Mouse (Mus musculus): ENCODE data around the gene Fchsd2.

Gene Fchsd2

GRCm38 (mm10) chr7:101072123-101072740, 20.4 kb upstream of the Fchsd2 start:
- no peak for DNase-seq (ENCODE audit: extremely low read depth, low read depth)

GRCm38 (mm10) chr7:101074170-101074767, 18.4 kb upstream of the Fchsd2 start:
- DNase-seq (ENCODE audit: extremely low read depth, low read depth), result no peak

DNA sequence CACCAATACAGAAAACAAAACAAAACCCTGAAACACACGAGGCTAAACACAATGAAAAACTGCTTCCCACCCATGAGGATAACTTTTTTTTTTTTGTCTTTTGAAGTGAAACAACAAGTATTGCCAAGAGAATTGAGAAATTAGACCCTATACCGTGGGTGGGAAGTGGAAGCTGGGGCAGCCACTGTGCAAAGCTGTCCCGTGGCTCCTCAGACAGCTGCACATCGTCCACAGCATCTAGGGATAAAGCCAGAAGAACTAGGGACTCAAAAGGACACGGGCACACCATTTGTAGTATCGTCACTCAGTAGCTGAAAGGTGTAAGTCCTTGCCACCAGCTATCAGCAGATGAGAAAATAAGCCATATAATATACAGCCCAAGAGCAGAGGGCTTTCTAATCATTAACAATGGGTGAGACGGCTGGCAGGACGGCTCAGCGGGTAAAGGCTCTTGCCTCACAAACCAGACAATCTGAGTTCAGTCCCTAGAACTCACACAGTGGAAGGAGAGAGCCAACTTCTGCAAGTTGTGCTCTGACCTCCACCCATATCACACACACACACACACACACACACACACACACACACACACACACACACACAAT, 9.0 kb upstream of the Fchsd2 start:
- no peak for DNase-seq (ENCODE audit: extremely low read depth, low read depth)

DNA sequence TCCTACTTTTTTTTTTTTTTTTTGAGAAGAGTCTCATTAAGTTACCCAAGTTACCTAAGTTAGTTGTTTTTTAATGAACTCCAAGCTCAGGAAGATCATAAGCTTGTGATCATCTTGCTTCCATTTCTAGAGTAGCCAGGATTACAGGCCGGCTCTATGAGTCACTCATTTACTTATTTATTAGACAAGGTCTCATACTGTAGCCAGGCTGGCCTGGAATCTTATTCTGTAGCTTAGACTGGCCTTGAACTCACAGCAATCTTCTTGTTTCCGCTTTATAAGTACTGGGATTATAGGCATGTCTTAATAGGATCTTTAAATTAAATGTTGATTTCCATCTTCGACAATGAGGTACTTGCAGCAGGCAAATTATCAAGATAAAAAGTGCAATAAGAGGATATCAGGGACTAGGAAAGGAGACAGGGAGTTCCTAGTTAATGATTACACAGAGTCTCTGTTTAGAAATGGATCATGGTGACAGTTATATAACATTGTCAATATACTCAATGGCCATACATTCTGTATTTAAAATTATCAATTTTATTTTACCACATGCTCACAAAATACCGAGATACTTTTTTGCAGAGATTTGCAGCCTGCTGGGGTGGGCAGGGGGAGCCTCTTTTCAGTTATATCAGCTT, 7.7 kb upstream of the Fchsd2 start:
- no peak for DNase-seq (ENCODE audit: extremely low read depth, low read depth)

- no peak for DNase-seq (ENCODE audit: extremely low read depth, low read depth)
These were observed 6.9 kb upstream of the Fchsd2 start for GRCm38 (mm10) chr7:101085779-101086178.

GRCm38 (mm10) chr7:101088687-101089086, 4.0 kb upstream of the Fchsd2 start:
- no peak for DNase-seq (ENCODE audit: extremely low read depth, low read depth)

- no peak for DNase-seq (ENCODE audit: extremely low read depth, low read depth)
These were observed 3.4 kb upstream of the Fchsd2 start for GRCm38 (mm10) chr7:101089242-101089641.

- no peak for DNase-seq (ENCODE audit: extremely low read depth, low read depth)
These were observed 568 bp downstream of the Fchsd2 start for GRCm38 (mm10) chr7:101093231-101093630.

GRCm38 (mm10) chr7:101094746-101095145, 2.1 kb downstream of the Fchsd2 start:
- no peak for DNase-seq (ENCODE audit: extremely low read depth, low read depth)

- DNase-seq (ENCODE audit: extremely low read depth, low read depth), result no peak
These were observed 2.9 kb downstream of the Fchsd2 start for GRCm38 (mm10) chr7:101095560-101095959.

DNA sequence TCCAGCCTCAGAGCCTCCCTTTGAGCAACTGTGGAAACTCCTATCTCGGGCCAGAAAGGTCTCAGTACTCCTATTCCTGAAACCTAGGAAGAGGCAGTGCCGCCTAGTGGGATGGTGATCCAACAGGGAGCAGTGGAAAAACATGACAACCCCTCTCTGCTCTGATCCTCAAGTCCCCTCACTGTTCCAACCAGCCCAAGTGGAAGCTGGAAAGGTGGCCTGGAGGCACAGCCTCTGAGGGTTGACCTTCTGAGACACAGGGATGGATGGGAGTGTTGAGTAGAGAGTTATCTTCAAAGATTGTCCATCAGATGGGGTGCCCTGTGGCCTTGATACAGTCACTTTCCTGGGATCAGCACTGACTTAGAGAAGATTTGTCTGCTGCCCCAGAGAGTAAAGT, 3.9 kb downstream of the Fchsd2 start:
- no peak for DNase-seq (ENCODE audit: extremely low read depth, low read depth)

- DNase-seq (ENCODE audit: extremely low read depth, low read depth), result no peak
These were observed 4.4 kb downstream of the Fchsd2 start for GRCm38 (mm10) chr7:101097084-101097483.

DNA sequence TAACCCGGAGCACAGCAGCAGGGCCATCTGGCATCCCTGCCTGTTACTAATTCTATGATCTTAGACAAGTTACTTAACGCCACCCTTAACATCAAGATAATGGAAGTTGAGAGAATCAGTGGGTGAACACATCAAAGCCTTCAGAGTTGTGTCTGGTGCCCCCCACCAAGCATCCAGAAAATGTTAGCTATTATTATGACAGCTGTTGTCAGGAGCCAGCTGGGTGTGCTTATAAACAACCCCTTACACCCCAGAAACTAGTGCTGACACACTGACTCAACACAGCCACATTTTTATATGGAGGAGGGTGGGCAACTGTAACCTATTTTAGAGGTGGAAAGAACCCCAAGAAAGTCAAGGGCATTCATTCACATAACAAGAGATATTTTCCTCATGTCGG, 7.3 kb downstream of the Fchsd2 start:
- DNase-seq (ENCODE audit: extremely low read depth, low read depth), result no peak

DNA sequence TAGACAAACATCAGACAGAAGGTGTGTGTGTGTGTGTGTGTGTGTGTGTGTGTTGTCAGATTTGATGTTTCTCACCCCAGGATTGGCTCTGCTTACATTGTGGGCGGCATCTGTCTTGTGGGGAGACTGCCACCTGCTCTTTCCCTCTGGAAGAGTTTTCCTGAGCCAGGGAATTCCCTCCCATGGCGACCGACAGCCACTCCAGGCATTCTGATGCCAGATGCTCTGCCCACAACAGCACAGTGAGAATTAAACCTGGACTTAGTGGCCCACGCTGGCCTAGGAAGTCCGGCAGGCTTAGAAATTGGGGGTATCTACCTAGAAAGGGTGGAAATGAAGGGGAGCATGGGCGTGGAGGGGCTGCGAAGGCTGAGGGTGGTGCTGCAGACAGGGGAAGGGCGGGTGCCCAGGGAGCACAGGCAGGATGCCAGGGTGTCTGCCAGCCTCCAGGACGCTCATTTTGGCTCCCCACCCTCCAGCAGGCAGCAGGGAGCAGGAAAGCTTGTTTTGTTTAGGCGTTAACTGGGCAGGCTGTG, 8.6 kb downstream of the Fchsd2 start:
- DNase-seq (ENCODE audit: extremely low read depth, low read depth), result no peak

- no peak for DNase-seq (ENCODE audit: extremely low read depth, low read depth)
These were observed 14.0 kb downstream of the Fchsd2 start for GRCm38 (mm10) chr7:101106666-101107065.

DNA sequence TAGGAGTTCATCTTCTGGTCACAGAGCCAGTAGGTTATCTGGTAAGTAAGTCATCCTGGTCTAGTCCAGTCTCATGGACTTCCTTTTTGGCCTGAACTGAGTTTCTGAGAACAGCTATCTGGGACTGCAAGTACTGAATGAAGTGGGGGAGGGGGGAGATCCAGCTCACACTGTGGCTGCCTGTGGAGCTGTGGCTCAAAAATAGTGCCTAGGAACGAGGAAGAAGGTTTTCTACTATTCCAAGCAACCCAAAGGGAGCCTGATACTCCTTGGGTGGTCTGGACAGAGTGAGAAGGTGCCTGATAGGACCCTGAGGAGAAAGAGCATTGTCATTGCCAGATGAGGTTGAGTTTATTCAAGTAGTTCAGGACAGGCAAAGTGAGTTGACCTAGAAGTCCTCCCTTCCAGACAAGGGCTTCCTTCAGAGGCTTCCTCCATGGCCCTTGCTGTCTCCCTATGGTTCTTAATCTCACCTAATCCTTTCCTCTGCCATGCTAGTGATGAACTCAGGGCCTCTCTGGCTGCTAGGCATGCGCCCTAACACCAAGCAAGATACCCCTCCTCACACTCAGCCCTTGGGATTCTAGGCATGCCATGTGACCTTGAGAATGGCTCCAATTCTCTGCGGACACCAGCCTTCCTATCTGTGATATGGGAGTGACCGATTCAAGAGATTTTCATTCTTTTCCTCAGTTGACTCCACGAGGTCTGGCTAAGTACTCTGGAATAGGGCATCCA, 14.6 kb downstream of the Fchsd2 start:
- DNase-seq (ENCODE audit: extremely low read depth, low read depth), result peak; percentile 62

GRCm38 (mm10) chr7:101107968-101108652, 15.4 kb downstream of the Fchsd2 start:
- peak; percentile 85 for DNase-seq (ENCODE audit: extremely low read depth, low read depth)

DNA sequence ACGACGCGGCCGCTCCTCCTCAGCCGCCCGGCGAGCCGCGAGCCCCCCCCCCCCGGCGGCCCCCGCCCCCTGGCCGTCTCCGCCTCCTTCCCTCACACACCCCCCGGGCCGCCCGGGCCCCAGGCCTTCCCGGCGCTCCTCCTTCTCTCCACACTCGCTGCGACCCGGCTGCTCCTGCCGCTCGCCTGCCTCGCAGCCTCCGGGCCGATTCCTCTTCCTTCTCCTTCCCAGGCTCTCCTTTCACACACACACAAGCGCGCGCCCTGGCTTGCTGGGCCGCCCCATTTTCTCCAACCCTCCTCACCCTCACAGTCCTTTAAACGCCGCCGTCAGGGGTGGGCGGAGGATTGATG, 16.0 kb downstream of the Fchsd2 start:
- no peak for DNase-seq (ENCODE audit: extremely low read depth, low read depth)

GRCm38 (mm10) chr7:101109006-101109855, 16.6 kb downstream of the Fchsd2 start:
- no peak for DNase-seq (ENCODE audit: extremely low read depth, low read depth)

DNA sequence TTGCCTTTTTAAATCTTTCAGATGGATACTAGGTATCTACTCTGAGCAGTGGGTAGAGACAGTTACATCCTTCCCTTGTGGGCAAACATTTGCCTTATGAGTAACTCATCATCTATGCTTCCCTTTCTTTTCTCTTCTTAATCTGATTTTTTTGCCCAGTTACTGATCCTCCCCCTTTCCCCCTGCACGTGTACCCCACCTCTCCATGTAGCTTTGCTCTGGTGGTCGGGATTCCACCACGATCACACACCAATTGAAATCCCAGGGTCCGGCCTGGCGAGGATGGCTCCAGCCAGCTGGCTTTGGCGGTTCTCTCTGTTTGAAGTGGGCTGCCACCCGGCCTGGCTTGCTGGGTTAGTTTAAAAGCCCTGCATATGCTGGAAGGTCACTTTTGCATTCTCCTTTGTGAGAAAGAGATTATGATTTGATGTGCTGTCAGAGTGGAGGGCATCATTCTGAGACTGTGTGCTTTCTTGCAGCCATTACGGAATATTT, 17.2 kb downstream of the Fchsd2 start:
- no peak for DNase-seq (ENCODE audit: extremely low read depth, low read depth)

Measured in MEL-GATA-1-ER (cell line).